Mouse (Mus musculus) neural tube, embryonic 15.5 days (tissue): Measurements from ENCODE around the gene Tspear. TPM values are rescaled to one million over a fixed set of nuclear protein-coding genes. Genes with fewer than 3 reads are reported as not detected.

Source experiments
- ATAC-seq: fragments of 200-750 bp; cut with Nextera tagmentation; 2 replicates; pipeline ENCODE4 v1.8.0; 2017; ENCODE audit warnings: mild to moderate bottlenecking, moderate TSS enrichment, moderate library complexity; ENCODE audit not compliant: low FRiP score
- H3K27ac ChIP-seq: fragments of 300-500 bp; sonication (generic); replicated peaks from 2 replicates; pipeline ENCODE4 v1.5.1; 2015; ENCODE audit warnings: mild to moderate bottlenecking, inconsistent platforms
- H3K27me3 ChIP-seq: fragments of 300-500 bp; sonication (generic); replicated peaks from 2 replicates; pipeline ENCODE4 v1.6.1; 2015; ENCODE audit warnings: inconsistent platforms
- H3K36me3 ChIP-seq: fragments of 300-500 bp; sonication (generic); 2 replicates; pipeline ENCODE4 v1.6.1; 2015; ENCODE audit warnings: inconsistent platforms
- H3K4me1 ChIP-seq: fragments of 300-500 bp; sonication (generic); 2 replicates; pipeline ENCODE4 v1.6.1; 2015; ENCODE audit warnings: inconsistent platforms
- H3K4me2 ChIP-seq: fragments of 300-500 bp; sonication (generic); 2 replicates; pipeline ENCODE4 v1.6.1; 2015; ENCODE audit warnings: inconsistent platforms, mild to moderate bottlenecking, moderate library complexity
- H3K4me3 ChIP-seq: fragments of 300-500 bp; sonication (generic); replicated peaks from 2 replicates; pipeline ENCODE4 v1.5.1; 2015; ENCODE audit warnings: mild to moderate bottlenecking, inconsistent platforms
- H3K9ac ChIP-seq: fragments of 300-500 bp; sonication (generic); replicated peaks from 2 replicates; pipeline ENCODE4 v1.6.1; 2015; ENCODE audit warnings: mild to moderate bottlenecking, inconsistent platforms
- H3K9me3 ChIP-seq: fragments of 300-500 bp; sonication (generic); replicated peaks from 2 replicates; pipeline ENCODE4 v1.6.1; 2016; ENCODE audit warnings: inconsistent platforms
- WGBS: fragments of 180-500 bp; shearing (Covaris S2); methylation state at CpG from one replicate; pipeline ENCODE4 v1.1.7; 2015; ENCODE audit warnings: mixed read lengths; 5-methylcytosine and 5-hydroxymethylcytosine counted together
- polyA plus RNA-seq: library from polyadenylated mRNA; unstranded; fragments of >200 nt; fragmentation: Nextera tagmentation; extraction: Ambion mirVana; gene quantifications from 2 replicates; pipeline ENCODE4 v1.2.1, GENCODE M21; 2015

Gene Tspear
- polyA plus RNA-seq, 1 experiment from 2014 or later = 1.6 TPM

DNA sequence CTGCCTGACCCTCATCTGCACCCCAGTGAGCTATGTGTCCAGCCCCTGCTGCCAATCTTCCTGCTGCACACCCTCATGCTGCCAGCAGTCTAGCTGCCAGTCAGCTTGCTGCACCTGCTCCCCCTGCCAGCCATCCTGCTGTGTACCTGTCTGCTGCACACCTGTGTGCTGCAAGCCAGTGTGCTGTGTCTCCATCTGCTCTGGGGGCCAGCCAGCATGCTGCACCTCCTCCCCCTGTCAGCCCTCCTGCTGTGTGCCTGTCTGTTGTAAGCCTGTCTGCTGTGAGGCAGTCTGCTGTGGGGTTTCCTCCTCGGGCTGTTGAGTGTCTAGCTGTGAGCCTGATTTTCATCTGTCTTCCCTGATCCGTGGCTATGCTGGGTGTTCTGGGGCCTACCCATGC, 160.6 kb downstream of the Tspear start:
- Histone ChIP-seq H3K4me2 (no peak overlapping the region), H3K27ac (no peak overlapping the region), H3K9me3 (peaks cover 10% of the 10 kb centered on the region), H3K4me1 (no peaks in the 10 kb centered on the region), H3K4me3 (no peak overlapping the region), H3K9ac (no peak overlapping the region), H3K27me3 (no peaks in the 10 kb centered on the region), H3K36me3 (no peaks in the 10 kb centered on the region)
- 21% methylated on average over 2 of the region's 2 CpGs for WGBS
- no peak for ATAC-seq

DNA sequence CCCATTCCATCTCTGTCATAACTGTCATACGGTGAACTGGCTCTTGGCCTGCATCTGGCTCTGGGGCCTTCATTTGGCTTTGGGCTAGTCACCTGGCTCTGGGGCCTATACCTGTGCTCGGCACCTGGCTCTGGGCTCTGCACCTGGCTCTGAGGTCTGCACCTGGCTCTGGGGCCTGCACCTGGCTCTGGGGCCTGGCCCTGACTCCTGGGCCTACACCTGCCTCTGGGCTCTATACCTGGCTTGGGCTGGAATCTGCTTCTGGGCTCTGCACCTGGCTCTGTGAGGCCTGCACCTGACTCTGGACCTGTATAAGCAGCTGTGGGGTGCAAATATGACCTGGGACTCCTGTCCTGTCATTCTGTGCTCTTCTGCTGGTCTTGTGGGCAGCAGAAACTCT, 161.2 kb downstream of the Tspear start:
- Histone ChIP-seq H3K9me3 (peaks cover 10% of the 10 kb centered on the region), H3K27ac (no peak overlapping the region), H3K4me3 (no peak overlapping the region), H3K4me2 (no peak overlapping the region), H3K9ac (no peak overlapping the region), H3K27me3 (no peaks in the 10 kb centered on the region), H3K36me3 (no peaks in the 10 kb centered on the region), H3K4me1 (no peaks in the 10 kb centered on the region)
- WGBS = 84% methylated on average over 2 of the region's 2 CpGs
- ATAC-seq = no peak

DNA sequence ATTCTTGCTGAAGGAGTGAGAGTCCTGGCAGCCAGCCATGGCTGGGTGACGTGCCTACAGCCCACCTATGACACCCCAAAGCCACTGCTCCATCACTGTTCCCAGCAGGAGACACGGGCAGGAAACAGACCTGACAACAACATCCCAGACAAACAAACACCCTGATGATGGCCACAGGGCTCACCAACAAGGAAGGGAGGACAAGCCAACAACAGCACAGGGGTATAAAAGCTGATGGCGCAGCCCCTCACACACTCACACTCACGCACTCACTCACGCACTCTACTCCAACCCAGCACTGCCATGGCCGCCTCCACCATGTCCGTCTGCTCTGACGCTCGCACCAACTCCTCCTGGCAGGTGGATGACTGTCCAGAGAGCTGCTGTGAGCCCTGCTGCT, 166.2 kb downstream of the Tspear start, which contains the start of gene Gm10318:
Gene Gm10318, plus strand, starts transcription at position 301 of the 400 bp plus-strand sequence.
- H3K4me3 ChIP-seq = no peak within 1 kb of the TSS
- H3K27me3 ChIP-seq = no peaks in the 10 kb centered on the region
- 65% methylated on average over 9 of the region's 9 CpGs for WGBS
- no peak within 1 kb of the TSS for H3K4me2 ChIP-seq
- H3K36me3 ChIP-seq = no peaks in the 10 kb centered on the region
- no peaks in the 10 kb centered on the region for H3K4me1 ChIP-seq
- no peak within 1 kb of the TSS for H3K9ac ChIP-seq
- no peak for ATAC-seq
- H3K9me3 ChIP-seq = no peaks in the 10 kb centered on the region
- H3K27ac ChIP-seq = no peak within 1 kb of the TSS

DNA sequence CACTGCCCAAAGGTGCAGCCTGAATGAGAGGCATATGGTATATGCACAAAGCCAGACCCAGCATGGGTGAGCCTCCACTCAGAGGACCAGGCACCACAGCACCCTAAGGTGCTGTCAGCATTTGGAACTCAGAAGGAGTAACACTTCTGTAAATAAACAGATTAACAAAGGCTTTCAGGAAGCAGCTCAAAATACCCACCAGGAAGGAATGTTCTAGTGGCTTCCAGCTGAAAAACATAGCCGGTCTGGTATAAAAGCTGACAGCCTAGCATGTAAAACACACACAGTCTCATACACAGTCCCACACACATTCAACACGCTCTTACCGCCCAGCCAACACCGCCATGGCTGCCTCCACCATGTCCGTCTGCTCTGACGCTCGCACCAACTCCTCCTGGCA, 175.3 kb downstream of the Tspear start, which contains the start of gene Gm3285:
Gene Gm3285, plus strand, starts transcription at position 301 of the 400 bp plus-strand sequence.
- Histone ChIP-seq H3K4me3 (no peak within 1 kb of the TSS), H3K36me3 (no peaks in the 10 kb centered on the region), H3K4me1 (no peaks in the 10 kb centered on the region), H3K27ac (no peak within 1 kb of the TSS), H3K9ac (no peak within 1 kb of the TSS), H3K9me3 (no peaks in the 10 kb centered on the region), H3K4me2 (no peak within 1 kb of the TSS), H3K27me3 (no peaks in the 10 kb centered on the region)
- WGBS = 62% methylated on average over 7 of the region's 7 CpGs
- no peak for ATAC-seq

DNA sequence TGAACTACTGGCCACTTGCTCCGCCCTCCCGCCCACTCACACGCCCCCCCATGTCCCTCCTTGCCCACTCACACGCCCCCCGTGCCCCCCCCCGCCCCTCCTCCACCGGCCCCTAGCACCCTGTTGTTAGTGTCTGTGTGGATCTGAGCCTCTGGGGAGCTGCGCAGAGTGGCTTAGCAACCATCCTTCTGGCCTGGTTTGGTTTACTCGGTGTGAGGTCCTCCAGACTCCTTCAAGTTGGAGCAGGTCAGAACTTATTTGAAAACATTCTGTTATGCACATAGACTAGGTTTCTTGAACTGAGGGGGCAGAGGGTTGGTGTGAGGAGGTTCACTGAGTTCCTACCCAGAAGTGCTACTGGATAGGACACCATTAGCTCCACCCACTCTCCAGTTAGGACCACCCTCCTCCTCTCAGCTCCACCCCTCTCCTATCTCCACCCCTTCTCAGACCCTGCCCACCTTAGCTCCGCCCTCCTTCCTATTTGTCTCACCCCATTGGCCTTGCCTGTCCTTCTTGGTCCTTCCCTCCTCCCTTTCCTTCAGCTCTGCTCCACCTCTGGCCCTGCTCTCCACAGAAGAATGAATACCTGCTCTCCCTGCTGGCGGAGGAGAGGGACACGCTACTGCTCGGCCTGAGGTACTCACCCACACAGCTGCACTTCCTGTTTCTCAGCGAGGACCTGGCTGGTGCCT, 177.8 kb downstream of the Tspear start:
- Histone ChIP-seq H3K9me3 (no peaks in the 10 kb centered on the region), H3K4me2 (peak overlapping the region; percentile 46), H3K4me3 (peak overlapping the region; percentile 22), H3K27ac (no peak overlapping the region), H3K27me3 (no peaks in the 10 kb centered on the region), H3K4me1 (no peaks in the 10 kb centered on the region), H3K9ac (no peak overlapping the region), H3K36me3 (no peaks in the 10 kb centered on the region)
- ATAC-seq = peak; percentile 85
- 34% methylated on average over 14 of the region's 14 CpGs for WGBS

DNA sequence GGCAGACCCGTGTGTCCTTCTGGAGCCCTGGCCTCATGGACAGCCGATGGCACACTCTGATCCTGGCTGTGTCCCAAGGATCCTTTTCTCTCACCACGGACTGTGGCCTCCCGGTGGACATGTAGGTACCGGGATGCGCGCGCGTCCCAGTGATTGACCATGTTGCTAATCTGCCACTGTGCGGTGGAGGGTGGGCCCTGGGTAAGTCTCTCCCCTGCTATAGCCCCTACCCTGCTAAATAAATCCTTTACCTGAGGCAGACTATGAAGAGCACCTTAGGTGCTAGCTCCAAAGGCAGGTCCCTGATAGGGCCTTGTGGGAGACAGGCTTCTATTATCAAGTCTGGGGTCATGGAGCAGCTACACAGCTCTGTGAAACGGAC, 178.4 kb downstream of the Tspear start:
- WGBS = 39% methylated on average over 11 of the region's 11 CpGs
- Histone ChIP-seq H3K27ac (no peak overlapping the region), H3K4me3 (peak overlapping the region; percentile 22), H3K9me3 (no peaks in the 10 kb centered on the region), H3K4me2 (peak overlapping the region; percentile 46), H3K27me3 (no peaks in the 10 kb centered on the region), H3K4me1 (no peaks in the 10 kb centered on the region), H3K36me3 (no peaks in the 10 kb centered on the region), H3K9ac (no peak overlapping the region)
- peak; percentile 12; the same call in 1 of the 2 replicates for ATAC-seq

DNA sequence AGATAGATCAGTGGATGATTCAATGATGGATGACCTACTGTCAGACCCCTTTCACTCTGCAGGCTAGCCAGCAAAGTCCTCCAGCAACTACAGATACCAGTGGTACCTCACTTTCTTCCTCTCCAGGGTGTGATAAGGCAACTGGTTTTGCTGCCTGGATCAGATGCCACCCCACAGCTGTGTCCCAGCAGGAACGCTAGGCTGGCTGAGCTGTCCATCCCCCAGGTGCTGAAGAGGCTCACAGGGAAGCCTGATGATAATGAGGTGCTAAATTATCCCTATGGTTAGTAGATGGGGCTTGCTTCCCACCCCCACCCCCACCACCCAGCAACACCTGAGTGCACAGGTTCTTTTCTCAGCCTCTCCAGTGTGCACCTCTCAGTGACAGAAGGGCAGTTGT, 181.2 kb downstream of the Tspear start:
- H3K4me2 ChIP-seq = no peak overlapping the region
- H3K9ac ChIP-seq = no peak overlapping the region
- no peaks in the 10 kb centered on the region for H3K4me1 ChIP-seq
- no peak overlapping the region for H3K27ac ChIP-seq
- H3K4me3 ChIP-seq = no peak overlapping the region
- WGBS = 9% methylated on average over 1 of the region's 1 CpGs
- H3K36me3 ChIP-seq = no peaks in the 10 kb centered on the region
- H3K27me3 ChIP-seq = no peaks in the 10 kb centered on the region
- no peaks in the 10 kb centered on the region for H3K9me3 ChIP-seq
- ATAC-seq = no peak

DNA sequence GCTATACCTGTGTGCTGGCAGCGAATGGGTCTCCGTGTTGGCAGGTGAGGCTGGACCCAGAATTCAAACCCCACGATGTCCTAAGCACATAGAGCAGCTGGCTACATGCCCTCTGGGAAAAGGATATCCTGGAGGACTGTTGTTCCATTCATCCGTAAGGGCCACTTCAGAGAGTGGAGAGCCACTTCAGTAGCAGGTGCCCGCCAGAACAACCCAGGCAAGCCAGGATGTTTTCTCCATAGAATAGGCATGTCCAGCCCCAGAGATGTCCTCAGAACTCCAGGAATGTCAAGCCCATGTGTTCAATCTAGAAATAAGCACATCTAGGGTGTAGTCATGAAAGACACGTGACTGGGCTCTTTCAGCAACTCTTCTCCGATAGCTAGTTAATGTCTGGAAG, 183.3 kb downstream of the Tspear start:
- no peak overlapping the region for H3K27ac ChIP-seq
- H3K9me3 ChIP-seq = no peaks in the 10 kb centered on the region
- H3K9ac ChIP-seq = no peak overlapping the region
- no peaks in the 10 kb centered on the region for H3K4me1 ChIP-seq
- no peak for ATAC-seq
- WGBS = 91% methylated on average over 7 of the region's 7 CpGs
- no peaks in the 10 kb centered on the region for H3K27me3 ChIP-seq
- no peak overlapping the region for H3K4me3 ChIP-seq
- no peaks in the 10 kb centered on the region for H3K36me3 ChIP-seq
- no peak overlapping the region for H3K4me2 ChIP-seq

DNA sequence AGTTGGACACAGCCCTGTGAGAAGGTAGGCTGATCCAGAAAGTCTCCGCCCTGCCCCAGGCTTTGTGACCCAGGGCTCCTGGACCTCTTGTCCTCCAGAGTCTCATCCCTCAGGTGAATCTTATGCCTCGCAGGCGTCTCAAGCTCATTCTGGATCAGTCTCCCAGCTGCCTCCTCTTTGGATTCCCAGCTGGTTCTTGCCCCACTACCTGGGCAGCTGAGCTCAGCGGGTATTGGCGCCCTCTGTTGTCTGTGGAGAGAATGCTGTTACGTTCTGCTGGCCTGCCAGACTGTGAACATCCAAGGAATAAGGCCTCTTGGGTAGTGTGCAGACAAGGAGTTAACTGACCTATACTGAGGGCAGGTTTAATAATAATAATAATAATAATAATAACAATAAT, 192.6 kb downstream of the Tspear start:
- Histone ChIP-seq H3K4me1 (no peaks in the 10 kb centered on the region), H3K9ac (no peak overlapping the region), H3K36me3 (no peaks in the 10 kb centered on the region), H3K27ac (no peak overlapping the region), H3K4me3 (no peak overlapping the region), H3K27me3 (no peaks in the 10 kb centered on the region), H3K4me2 (no peak overlapping the region), H3K9me3 (no peaks in the 10 kb centered on the region)
- WGBS = 72% methylated on average over 6 of the region's 6 CpGs
- ATAC-seq = no peak

DNA sequence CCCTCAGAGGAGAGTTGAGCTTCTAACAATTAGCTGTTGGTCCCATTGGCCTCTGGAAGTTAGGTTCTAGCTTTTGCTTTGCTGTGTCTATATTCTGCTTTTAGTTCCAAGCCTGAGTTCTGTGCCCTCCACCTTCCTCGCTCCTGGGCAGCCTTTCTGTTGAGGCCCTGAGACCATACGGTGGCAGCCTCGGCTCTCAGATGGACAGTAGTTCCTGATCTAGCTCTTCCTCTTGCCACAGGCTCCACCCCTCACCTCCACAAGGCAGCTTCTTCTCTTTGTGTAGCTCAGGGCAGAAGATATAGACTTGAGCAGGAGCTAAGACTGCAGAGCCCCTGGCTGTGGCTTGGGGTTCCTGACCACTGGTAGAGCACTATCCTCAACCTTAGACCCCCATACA, 193.9 kb downstream of the Tspear start:
- no peaks in the 10 kb centered on the region for H3K9me3 ChIP-seq
- H3K27ac ChIP-seq = no peak overlapping the region
- no peaks in the 10 kb centered on the region for H3K27me3 ChIP-seq
- no peak overlapping the region for H3K9ac ChIP-seq
- WGBS = 70% methylated on average over 3 of the region's 3 CpGs
- H3K4me2 ChIP-seq = no peak overlapping the region
- H3K36me3 ChIP-seq = no peaks in the 10 kb centered on the region
- no peak for ATAC-seq
- H3K4me1 ChIP-seq = no peaks in the 10 kb centered on the region
- no peak overlapping the region for H3K4me3 ChIP-seq

DNA sequence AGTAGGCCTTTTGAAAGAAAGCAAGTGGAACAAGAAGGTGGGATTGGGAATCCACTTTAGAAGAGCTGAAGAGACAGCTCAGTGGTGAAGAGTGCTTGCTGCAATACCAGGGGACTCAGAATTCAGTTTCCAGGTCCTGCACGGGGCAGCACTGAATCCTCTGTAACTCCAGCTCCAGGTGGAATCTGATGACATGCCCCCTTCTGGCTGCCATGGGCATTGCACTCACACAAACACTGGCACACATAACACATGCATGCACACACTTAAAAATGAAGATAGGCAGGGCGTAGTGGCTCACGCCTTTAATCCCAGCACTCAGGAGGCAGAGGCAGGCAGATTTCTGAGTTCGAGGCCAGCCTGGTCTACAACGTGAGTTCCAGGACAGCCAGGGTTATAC, 196.2 kb downstream of the Tspear start:
- Histone ChIP-seq H3K4me1 (no peaks in the 10 kb centered on the region), H3K27ac (no peak overlapping the region), H3K9ac (no peak overlapping the region), H3K4me3 (no peak overlapping the region), H3K4me2 (no peak overlapping the region), H3K9me3 (no peaks in the 10 kb centered on the region), H3K27me3 (no peaks in the 10 kb centered on the region), H3K36me3 (no peaks in the 10 kb centered on the region)
- WGBS = 89% methylated on average over 5 of the region's 5 CpGs
- no peak for ATAC-seq

DNA sequence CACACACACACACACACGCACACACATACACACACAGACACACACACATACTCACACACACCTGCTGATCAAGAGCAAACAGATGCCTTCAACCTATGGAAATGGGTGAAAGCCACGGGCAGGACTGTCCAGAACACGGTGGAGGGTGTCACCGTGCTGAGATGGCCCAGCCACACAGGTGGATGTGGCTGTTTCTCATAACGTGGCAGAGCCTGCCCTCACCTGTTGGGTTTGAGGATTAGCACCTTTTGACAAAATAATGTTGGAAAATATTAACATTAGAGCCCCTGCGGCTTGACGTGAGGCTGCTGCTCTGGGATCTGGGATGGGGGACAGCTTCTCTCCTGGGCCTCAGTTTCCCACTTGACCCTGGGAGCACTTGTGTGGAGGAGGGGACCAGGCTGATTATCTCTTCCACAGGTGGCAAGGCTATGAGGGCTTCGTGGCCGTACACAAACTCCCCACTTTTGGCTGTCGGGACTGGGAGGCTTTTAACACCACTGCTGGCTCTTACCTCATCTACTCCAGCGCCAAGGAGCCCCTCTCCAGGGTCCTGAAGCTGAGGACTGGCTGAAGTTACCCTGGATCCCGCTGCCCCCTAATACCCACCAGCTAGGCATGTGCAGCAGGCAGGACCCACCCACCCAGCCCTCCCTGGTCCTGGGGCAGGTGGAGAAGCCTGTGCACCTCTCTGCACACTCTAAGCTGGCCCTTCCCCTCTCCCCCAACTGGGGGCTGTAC, 199.8 kb downstream of the Tspear start:
- no peak for ATAC-seq
- H3K4me2 ChIP-seq = no peak overlapping the region
- WGBS = 59% methylated on average over 12 of the region's 12 CpGs
- no peak overlapping the region for H3K9ac ChIP-seq
- H3K9me3 ChIP-seq = no peaks in the 10 kb centered on the region
- H3K27me3 ChIP-seq = no peaks in the 10 kb centered on the region
- no peak overlapping the region for H3K27ac ChIP-seq
- no peaks in the 10 kb centered on the region for H3K36me3 ChIP-seq
- no peak overlapping the region for H3K4me3 ChIP-seq
- H3K4me1 ChIP-seq = no peaks in the 10 kb centered on the region
